Mouse (Mus musculus) lung, embryonic 15.5 days (tissue): ENCODE results near the gene B230118H07Rik. TPM values are rescaled to one million over a fixed set of nuclear protein-coding genes. Genes with fewer than 3 reads are reported as not detected.

Experiments
- ATAC-seq: fragments of 200-750 bp; cut with Nextera tagmentation; 2 replicates; pipeline ENCODE4 v1.8.0; 2017; ENCODE audit warnings: moderate number of reproducible peaks, borderline replicate concordance; ENCODE audit not compliant: low FRiP score, low TSS enrichment; ENCODE audit errors: extremely low read depth
- H3K27ac ChIP-seq: fragments of 300-500 bp; sonication (generic); 2 replicates; pipeline ENCODE4 v1.5.1; 2015; ENCODE audit warnings: moderate library complexity, mild to moderate bottlenecking, inconsistent platforms
- H3K27me3 ChIP-seq: fragments of 300-500 bp; sonication (generic); 2 replicates; pipeline ENCODE4 v1.6.1; 2015; ENCODE audit warnings: inconsistent platforms
- H3K36me3 ChIP-seq: fragments of 300-500 bp; sonication (generic); 2 replicates; pipeline ENCODE4 v1.6.1; 2015; ENCODE audit warnings: inconsistent platforms
- H3K4me1 ChIP-seq: fragments of 300-500 bp; sonication (generic); 2 replicates; pipeline ENCODE4 v1.6.1; 2015; ENCODE audit warnings: inconsistent platforms
- H3K4me2 ChIP-seq: fragments of 300-500 bp; sonication (generic); 2 replicates; pipeline ENCODE4 v1.6.1; 2015; ENCODE audit warnings: inconsistent platforms, mild to moderate bottlenecking, moderate library complexity
- H3K4me3 ChIP-seq: fragments of 300-500 bp; sonication (generic); 2 replicates; pipeline ENCODE4 v1.5.1; 2015; ENCODE audit warnings: mild to moderate bottlenecking, inconsistent platforms
- H3K9ac ChIP-seq: fragments of 300-500 bp; sonication (generic); 2 replicates; pipeline ENCODE4 v1.6.1; 2015; ENCODE audit warnings: inconsistent platforms
- H3K9me3 ChIP-seq: fragments of 300-500 bp; sonication (generic); 2 replicates; pipeline ENCODE4 v1.6.1; 2016; ENCODE audit warnings: inconsistent platforms
- WGBS: fragments of 180-500 bp; shearing (Covaris S2); methylation state at CpG from one replicate; pipeline ENCODE4 v1.1.7; 2015; 5-methylcytosine and 5-hydroxymethylcytosine counted together
- polyA plus RNA-seq: library from polyadenylated mRNA; unstranded; fragments of >200 nt; fragmentation: Nextera tagmentation; extraction: Ambion mirVana; gene quantifications from 2 replicates; pipeline ENCODE4 v1.2.1, GENCODE M21; 2015

The B230118H07Rik gene
- 57.8 and 58.7 TPM in 2 replicates for polyA plus RNA-seq

- H3K4me1 ChIP-seq = no peaks in the 10 kb centered on the region
- H3K9ac ChIP-seq = no peak within 1 kb of the TSS
- ATAC-seq = no peak
- WGBS = 41% methylated on average over 8 of the region's 8 CpGs
- no peak within 1 kb of the TSS for H3K4me3 ChIP-seq
- H3K9me3 ChIP-seq = no peaks in the 10 kb centered on the region
- peaks cover 3% of the 10 kb centered on the region; the same call in 1 of the 2 replicates for H3K27me3 ChIP-seq
- H3K27ac ChIP-seq = no peak within 1 kb of the TSS
- H3K4me2 ChIP-seq = no peak within 1 kb of the TSS
- no peaks in the 10 kb centered on the region for H3K36me3 ChIP-seq
These were observed at the start of gene B230118H07Rik, which contains the start of gene Rag1 for GRCm38 (mm10) chr2:101649114-101649671. B230118H07Rik (minus strand) TSS chr2:101649532. Rag1 (minus strand) TSS chr2:101649501.

GRCm38 (mm10) chr2:101695584-101695983 is 46.3 kb upstream of the B230118H07Rik start:
- ATAC-seq = no peak
- Histone ChIP-seq H3K9ac (no peak overlapping the region), H3K36me3 (peaks cover 50% of the 10 kb centered on the region), H3K27me3 (no peaks in the 10 kb centered on the region), H3K4me2 (no peak overlapping the region), H3K4me1 (no peaks in the 10 kb centered on the region), H3K27ac (no peak overlapping the region), H3K9me3 (no peaks in the 10 kb centered on the region), H3K4me3 (no peak overlapping the region)
- WGBS = 92% methylated on average over 7 of the region's 7 CpGs

GRCm38 (mm10) chr2:101693577-101694215 is 44.4 kb upstream of the B230118H07Rik start:
- peaks cover 61% of the 10 kb centered on the region for H3K36me3 ChIP-seq
- no peaks in the 10 kb centered on the region for H3K9me3 ChIP-seq
- no peak for ATAC-seq
- H3K4me2 ChIP-seq = no peak overlapping the region
- no peaks in the 10 kb centered on the region for H3K27me3 ChIP-seq
- H3K27ac ChIP-seq = no peak overlapping the region
- H3K4me1 ChIP-seq = no peaks in the 10 kb centered on the region
- no peak overlapping the region for H3K4me3 ChIP-seq
- H3K9ac ChIP-seq = no peak overlapping the region
- 55% methylated on average over 5 of the region's 5 CpGs for WGBS

- Histone ChIP-seq H3K36me3 (peaks cover 64% of the 10 kb centered on the region), H3K9me3 (no peaks in the 10 kb centered on the region), H3K27ac (no peak overlapping the region), H3K27me3 (no peaks in the 10 kb centered on the region), H3K4me1 (no peaks in the 10 kb centered on the region), H3K9ac (no peak overlapping the region), H3K4me2 (no peak overlapping the region), H3K4me3 (no peak overlapping the region)
- no peak for ATAC-seq
- WGBS = 58% methylated on average over 4 of the region's 4 CpGs
These were observed 43.7 kb upstream of the B230118H07Rik start for GRCm38 (mm10) chr2:101693043-101693442.

GRCm38 (mm10) chr2:101690252-101690827 is 41.0 kb upstream of the B230118H07Rik start:
- Histone ChIP-seq H3K27me3 (no peaks in the 10 kb centered on the region), H3K9me3 (no peaks in the 10 kb centered on the region), H3K36me3 (peaks cover 68% of the 10 kb centered on the region), H3K4me2 (no peak overlapping the region), H3K4me3 (no peak overlapping the region), H3K9ac (no peak overlapping the region), H3K4me1 (no peaks in the 10 kb centered on the region), H3K27ac (no peak overlapping the region)
- 85% methylated on average over 9 of the region's 9 CpGs for WGBS
- ATAC-seq = no peak

GRCm38 (mm10) chr2:101688011-101688410 is 38.7 kb upstream of the B230118H07Rik start:
- no peaks in the 10 kb centered on the region for H3K4me1 ChIP-seq
- WGBS = 92% methylated on average over 5 of the region's 5 CpGs

GRCm38 (mm10) chr2:101684421-101684820 is 35.1 kb upstream of the B230118H07Rik start:
- no peak overlapping the region for H3K9ac ChIP-seq
- 81% methylated on average over 12 of the region's 12 CpGs for WGBS
- H3K27ac ChIP-seq = no peak overlapping the region
- H3K4me2 ChIP-seq = no peak overlapping the region
- no peak for ATAC-seq
- no peaks in the 10 kb centered on the region for H3K27me3 ChIP-seq
- H3K4me3 ChIP-seq = no peak overlapping the region
- H3K36me3 ChIP-seq = peaks cover 41% of the 10 kb centered on the region
- no peaks in the 10 kb centered on the region for H3K9me3 ChIP-seq
- peaks cover 2% of the 10 kb centered on the region for H3K4me1 ChIP-seq

More at GRCm38 (mm10) chr2:101688011-101688410, 38.7 kb upstream of the B230118H07Rik start:
- no peak overlapping the region for H3K27ac ChIP-seq
- no peak overlapping the region for H3K9ac ChIP-seq
- no peak for ATAC-seq
- no peaks in the 10 kb centered on the region for H3K9me3 ChIP-seq
- H3K4me2 ChIP-seq = no peak overlapping the region
- peaks cover 67% of the 10 kb centered on the region for H3K36me3 ChIP-seq
- no peaks in the 10 kb centered on the region for H3K27me3 ChIP-seq
- no peak overlapping the region for H3K4me3 ChIP-seq

GRCm38 (mm10) chr2:101679164-101679784 is 29.9 kb upstream of the B230118H07Rik start:
- Histone ChIP-seq H3K27me3 (peaks cover 3% of the 10 kb centered on the region), H3K4me2 (peak overlapping the region; percentile 79), H3K9me3 (no peaks in the 10 kb centered on the region), H3K9ac (peak overlapping the region; percentile 81), H3K4me1 (peaks cover 8% of the 10 kb centered on the region), H3K4me3 (peak overlapping the region; percentile 90), H3K27ac (no peak overlapping the region), H3K36me3 (peaks cover 2% of the 10 kb centered on the region; the same call in 1 of the 2 replicates)
- ATAC-seq = no peak
- WGBS = 4% methylated on average over 15 of the region's 15 CpGs

GRCm38 (mm10) chr2:101678236-101679021 is 29.1 kb upstream of the B230118H07Rik start, which contains the start of gene Traf6:
Traf6 (plus strand) TSS chr2:101678429.
- WGBS = under 1% methylated on average over 68 of the region's 68 CpGs
- H3K27ac ChIP-seq = peak within 1 kb of the TSS; percentile 38; the same call in 1 of the 2 replicates
- H3K36me3 ChIP-seq = peaks cover 2% of the 10 kb centered on the region; the same call in 1 of the 2 replicates
- H3K9ac ChIP-seq = peak within 1 kb of the TSS; percentile 81
- peak; percentile 94 for ATAC-seq
- no peaks in the 10 kb centered on the region for H3K9me3 ChIP-seq
- H3K4me2 ChIP-seq = peak within 1 kb of the TSS; percentile 79
- peaks cover 8% of the 10 kb centered on the region for H3K4me1 ChIP-seq
- peaks cover 3% of the 10 kb centered on the region for H3K27me3 ChIP-seq
- H3K4me3 ChIP-seq = peak within 1 kb of the TSS; percentile 90

- H3K27me3 ChIP-seq = peaks cover 8% of the 10 kb centered on the region
- no peaks in the 10 kb centered on the region for H3K4me1 ChIP-seq
- no peaks in the 10 kb centered on the region for H3K9me3 ChIP-seq
- no peak overlapping the region for H3K27ac ChIP-seq
- H3K4me2 ChIP-seq = no peak overlapping the region
- H3K4me3 ChIP-seq = no peak overlapping the region
- no peak for ATAC-seq
- 57% methylated on average over 3 of the region's 3 CpGs for WGBS
- no peak overlapping the region for H3K9ac ChIP-seq
- no peaks in the 10 kb centered on the region for H3K36me3 ChIP-seq
These were observed 24.2 kb upstream of the B230118H07Rik start for GRCm38 (mm10) chr2:101673547-101673946.

- Histone ChIP-seq H3K27me3 (peaks cover 5% of the 10 kb centered on the region; the same call in 1 of the 2 replicates), H3K27ac (no peak overlapping the region), H3K9me3 (no peaks in the 10 kb centered on the region), H3K4me3 (no peak overlapping the region), H3K4me2 (no peak overlapping the region), H3K9ac (no peak overlapping the region), H3K36me3 (no peaks in the 10 kb centered on the region), H3K4me1 (no peaks in the 10 kb centered on the region)
- no peak for ATAC-seq
- WGBS = 75% methylated on average over 3 of the region's 3 CpGs
These were observed 19.4 kb upstream of the B230118H07Rik start for GRCm38 (mm10) chr2:101668751-101669150.
